Mouse (Mus musculus) embryo, embryonic 10 days (tissue): ENCODE measurements around the gene Agpat4.

Experiments used
- DNase-seq: peaks from one replicate; pipeline ENCODE4 v3.0.0-alpha.2; 2015; ENCODE audit warnings: low spot score

Agpat4 gene

DNA sequence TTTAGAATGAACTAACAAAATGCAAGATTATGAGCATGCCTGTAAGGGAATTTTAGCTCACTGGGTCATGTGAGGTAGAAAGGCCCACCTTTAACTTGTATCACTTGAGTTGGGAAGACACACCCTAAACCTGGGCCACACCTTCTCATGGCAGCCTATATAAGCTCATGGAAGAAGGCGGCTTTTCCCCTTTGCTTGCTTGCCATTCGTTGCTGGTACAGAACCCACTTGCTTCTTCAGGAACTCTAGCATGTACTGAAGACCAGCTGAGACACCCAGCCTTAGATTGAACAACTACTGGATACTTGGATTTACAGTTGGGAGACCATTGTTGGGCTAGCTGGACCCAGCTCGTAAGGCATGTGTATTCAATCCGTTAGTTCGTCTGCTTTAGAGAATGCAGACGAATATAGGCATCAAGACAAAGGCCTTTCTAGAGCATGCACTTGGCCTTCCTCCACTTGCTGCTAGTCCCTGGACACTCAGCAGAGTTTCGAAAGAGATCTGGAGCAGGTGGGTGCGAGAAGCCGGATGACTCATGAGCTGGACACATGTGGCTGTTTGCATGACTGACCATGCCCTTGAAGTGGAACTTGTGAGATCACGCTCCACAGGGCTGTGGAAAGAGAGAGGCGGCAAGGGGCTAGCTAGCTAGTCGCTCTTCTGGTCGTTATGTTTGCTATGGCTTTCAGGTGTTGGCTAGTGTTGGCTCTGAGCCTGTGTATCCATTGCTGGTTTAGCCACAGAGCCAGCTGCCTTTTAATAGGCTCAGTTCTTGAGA is 42.7 kb downstream of the Agpat4 start:
- no peak for DNase-seq

- DNase-seq = no peak
These were observed 43.4 kb downstream of the Agpat4 start for GRCm38 (mm10) chr17:12161877-12162276.

DNA sequence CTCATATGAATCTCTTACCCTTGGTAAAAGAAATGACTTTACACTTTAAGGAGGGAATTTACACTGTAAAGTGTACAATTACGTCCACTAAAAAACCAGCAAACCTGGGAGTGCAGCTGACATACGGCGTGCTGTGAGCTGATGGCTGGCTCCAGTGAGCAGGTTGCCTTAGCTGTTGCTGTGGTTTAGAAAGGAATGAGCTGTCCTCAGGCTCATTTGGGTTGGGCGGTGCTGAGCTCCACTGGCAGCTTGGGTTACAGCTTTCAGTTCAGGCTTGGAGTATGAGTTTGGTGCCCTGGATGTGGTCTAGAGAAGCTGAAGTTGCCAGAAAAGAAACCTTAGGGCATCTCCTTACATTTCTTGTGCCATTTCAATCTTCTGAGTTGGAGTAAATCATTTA is 44.3 kb downstream of the Agpat4 start:
- no peak for DNase-seq

- DNase-seq = no peak
These were observed 44.9 kb downstream of the Agpat4 start for GRCm38 (mm10) chr17:12163403-12163802.

GRCm38 (mm10) chr17:12163903-12164302 is 45.4 kb downstream of the Agpat4 start:
- no peak for DNase-seq

- no peak for DNase-seq
These were observed 46.0 kb downstream of the Agpat4 start for GRCm38 (mm10) chr17:12164507-12164906.

GRCm38 (mm10) chr17:12165009-12165695 is 46.6 kb downstream of the Agpat4 start:
- DNase-seq = no peak

DNA sequence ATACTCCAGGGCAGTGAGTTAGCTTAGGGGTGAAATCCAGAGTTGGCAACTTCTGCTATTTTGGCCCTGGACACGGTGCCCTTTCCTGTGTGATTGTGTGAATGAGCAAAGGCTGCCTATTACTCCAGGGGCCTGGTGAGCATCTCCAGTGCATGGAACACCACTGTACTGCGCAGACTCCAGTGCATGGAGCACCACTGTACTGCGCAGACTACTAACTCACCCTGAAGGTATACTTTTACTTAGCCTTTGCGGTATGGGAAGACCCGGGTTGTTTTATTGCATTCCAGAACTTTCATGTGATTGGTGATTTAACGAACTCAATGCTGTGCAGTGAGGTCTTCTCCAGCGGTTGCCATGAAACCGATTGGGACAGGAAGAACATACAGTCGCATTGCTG is 47.2 kb downstream of the Agpat4 start:
- no peak for DNase-seq

DNA sequence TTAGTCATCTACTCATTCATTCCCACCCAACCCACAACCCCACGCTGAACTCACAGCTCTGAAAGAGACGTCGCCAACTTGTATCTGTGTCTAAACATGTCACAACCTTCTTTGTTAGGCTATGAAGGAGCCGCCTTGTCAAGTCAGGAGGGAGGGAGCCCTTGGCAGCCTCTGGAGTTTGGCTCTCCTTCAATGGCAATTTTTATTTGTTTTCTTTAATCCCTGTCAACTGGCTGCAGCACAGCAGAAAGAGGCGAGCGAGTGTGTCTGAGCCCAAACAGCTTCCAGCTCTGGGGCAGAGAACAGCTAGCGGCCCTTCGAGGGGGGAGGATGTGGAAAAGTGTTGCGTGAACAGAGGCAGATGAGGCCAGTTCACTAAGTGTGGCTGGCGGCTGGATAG is 50.0 kb downstream of the Agpat4 start:
- DNase-seq = no peak

DNA sequence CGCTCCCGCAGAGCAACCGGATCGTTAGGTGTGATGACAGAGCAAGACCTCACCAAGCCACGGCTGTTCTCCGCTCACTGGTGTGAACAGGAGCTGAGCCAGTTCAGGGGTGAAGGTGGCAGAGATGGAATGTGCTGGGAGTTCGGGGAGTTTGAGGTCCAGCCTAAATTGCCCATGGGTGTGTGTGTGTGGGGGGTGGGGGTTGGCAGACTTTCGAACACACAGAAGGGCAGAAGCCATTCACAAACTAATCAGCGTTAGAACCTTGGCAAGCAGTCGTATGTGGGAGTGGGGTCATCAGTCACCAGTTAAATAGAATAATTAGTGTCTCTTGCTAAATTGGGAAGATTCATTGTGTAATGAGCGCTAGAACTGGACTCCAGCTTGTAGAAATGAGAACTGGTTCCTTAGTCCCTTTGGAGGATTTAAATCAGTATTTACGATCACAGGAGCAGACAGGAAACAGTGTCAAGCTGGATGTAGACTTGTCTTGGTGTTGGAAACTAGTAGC is 50.9 kb downstream of the Agpat4 start:
- DNase-seq = no peak

DNA sequence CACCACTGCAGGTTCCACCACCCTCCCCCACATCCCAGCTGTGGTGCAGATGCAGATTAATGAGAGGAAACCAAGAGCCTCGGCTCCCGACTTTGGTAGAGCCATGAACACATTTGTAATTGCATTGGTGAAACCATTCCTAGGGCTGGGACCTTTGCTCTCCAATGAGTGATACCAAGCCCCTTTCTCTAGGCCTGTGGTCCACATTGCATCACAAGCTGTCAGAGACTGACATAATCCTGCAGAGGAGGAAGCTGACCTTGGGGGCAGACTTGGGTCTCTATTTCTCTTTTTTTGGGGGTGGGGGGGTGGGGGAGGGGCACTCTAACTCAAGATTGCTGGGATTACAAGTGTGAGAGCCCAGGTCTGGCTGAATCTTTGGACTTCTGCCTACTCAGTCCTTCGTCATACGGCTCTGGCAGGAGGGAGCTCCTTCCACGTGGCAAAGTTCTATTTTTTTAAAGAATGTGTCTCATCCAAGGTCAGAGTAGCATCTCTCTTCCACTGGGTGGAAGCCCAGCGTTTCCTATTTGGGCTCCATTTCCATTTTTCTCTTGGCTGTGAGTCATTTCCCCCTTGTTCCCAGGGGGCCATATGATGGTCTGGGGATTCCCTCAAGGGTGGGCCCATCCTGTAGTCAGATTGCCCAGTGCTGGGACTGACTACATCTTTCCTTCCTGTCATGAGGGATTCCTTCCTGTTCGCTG is 52.4 kb downstream of the Agpat4 start:
- no peak for DNase-seq

- DNase-seq = no peak
These were observed 53.2 kb downstream of the Agpat4 start for GRCm38 (mm10) chr17:12171666-12172065.

GRCm38 (mm10) chr17:12174221-12174620 is 55.7 kb downstream of the Agpat4 start:
- no peak for DNase-seq

DNA sequence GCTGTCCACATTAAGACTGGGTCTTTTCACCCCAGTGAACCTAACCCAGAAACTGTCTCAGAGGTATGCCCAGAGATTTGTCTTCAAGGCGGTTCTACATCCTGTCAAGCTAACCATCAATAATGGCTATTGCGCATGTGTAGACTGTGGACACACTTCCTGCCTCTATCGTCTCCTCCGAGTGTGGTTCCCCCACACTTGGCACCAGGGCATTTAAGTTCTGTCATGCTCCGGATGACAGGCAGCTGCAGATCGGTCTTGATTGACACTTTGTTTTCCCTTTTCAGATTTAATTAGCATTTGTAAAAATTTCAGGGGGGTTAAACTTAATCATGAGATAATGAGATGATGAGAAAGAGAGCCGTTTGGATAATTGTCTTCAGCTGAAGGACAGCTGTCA is 56.4 kb downstream of the Agpat4 start:
- DNase-seq = no peak

DNA sequence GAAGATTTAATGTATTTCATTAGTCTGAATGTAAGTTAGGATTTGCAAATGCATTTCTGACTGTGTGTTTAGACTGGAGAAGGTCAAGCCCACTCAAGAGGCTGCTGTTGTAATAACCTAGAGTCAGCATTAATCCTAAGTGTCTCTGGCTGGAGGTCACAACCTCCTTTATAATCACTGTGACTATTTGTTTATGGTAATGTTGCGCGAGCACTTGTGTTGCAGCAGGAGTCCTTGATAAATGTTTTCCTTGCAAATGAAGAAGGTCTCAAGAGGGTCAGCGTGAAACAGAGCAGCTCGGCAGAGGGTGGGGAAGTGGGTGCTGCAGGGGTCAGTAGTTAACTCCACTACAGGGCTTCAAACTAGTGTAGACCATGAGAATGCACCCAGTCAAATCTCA is 57.1 kb downstream of the Agpat4 start:
- no peak for DNase-seq

DNA sequence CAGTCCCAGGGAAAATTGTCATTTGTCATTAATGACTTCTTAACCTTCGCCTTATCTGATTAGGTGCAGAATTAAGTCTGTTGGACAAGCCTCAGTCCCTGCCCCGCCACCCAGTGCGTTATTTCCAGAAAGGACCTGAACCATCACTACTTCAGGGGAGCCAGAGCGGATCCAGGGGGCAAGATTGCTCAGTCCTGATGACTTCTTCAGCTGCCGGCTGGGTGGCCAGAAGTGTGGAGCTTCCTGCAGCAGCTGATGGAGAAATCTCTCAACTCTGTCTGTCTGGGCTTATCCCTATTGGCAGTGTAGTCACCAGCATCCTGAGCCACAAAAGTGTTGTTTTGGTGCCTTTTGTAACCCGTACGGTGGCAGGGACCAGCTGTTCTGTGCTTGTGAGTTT is 60.8 kb downstream of the Agpat4 start:
- DNase-seq = no peak

DNA sequence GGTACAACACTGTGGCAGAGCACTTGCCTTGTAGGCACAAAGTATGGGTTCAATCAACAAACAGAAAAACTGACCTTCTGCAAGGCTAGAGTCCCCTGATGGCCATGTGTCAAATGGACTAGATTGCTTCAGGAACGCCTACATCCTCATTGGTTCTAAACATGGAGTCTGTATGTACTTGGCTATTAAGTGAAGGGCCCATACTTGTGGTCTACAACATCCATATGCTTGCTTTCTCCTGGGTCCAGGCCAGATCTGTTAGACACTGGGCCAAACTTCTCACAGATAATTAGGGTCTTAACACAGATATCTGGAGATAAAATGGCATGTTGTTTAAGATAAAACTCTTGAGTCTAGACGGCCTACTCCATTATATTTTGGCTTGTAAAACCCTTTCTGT is 61.3 kb downstream of the Agpat4 start:
- DNase-seq = no peak

DNA sequence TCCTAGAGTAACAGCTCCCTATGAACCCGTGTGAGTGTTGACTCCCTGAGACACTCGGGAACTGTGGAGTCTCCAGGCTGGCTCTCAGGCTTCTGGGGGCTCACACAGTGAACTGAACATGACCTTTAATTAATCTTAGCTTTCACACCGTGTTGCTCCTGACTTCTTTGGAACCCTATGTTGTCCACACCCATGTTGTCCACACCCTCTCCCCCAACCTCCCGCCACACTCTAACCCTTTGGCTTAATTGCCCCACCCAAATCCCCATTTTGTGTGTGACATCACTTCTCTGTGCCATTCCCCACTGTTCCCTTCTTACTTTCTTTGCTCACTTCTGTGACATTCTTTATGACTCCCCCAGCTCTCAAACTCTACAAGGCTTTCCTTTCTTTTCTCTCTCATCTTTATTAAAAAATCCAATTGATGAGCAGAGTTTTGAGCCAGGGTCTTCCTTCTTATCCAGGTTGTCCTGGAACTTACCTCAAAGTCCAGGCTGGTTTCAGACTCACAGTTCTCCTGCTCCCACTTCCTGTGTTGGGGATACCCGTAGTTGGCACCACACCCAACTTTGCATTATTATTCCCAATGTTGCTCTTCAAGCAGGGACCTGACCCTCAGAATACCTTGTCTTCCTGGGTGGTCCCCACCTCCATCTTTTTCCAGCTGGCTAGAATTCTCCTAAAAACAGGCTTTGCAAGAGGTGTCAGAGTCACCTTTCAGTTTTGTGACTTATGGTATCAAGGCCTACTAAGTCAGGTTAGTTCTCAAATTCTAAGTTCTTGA is 64.4 kb downstream of the Agpat4 start:
- no peak for DNase-seq

DNA sequence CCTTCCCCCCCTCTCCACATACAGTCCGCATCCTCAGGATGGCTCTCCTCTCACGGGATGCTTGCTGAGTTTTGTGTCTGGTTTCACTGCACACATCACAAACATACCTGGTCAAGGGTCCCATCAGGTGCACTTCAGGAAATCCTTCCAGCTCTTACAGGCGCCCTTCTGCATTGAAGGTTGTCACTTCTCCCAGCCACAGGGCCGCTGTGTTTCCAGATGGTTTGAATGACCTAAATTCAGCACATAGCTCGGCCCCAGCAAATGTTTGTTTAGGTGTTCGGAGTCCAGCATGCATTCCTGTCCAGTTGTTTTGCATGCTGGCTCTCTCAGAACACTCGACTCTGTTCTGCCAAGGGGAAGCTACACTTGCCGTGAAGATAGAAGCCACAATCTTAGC is 65.8 kb downstream of the Agpat4 start:
- DNase-seq = peak; percentile 34

- DNase-seq = no peak
These were observed 67.4 kb downstream of the Agpat4 start for GRCm38 (mm10) chr17:12185855-12186254.

- DNase-seq = no peak
These were observed 67.8 kb downstream of the Agpat4 start for GRCm38 (mm10) chr17:12186341-12186740.

DNA sequence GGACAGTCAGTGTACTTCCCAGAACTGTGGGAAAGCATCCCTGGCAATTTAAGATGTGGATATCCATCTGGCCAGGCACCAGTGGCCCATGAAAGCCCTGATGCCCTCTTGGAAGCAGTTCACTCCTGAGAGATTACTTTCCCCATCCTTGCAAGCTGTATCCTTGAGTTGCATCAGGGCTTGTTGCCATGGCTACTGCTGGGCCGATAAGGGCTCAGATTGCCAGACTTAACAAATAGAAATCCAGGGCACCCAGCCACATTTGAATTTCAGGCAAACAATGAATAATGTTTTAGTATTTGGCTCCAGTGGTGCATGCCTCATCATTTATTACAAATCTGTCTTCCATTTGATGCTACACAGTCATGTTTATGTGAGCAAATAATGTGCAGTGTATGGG is 69.3 kb downstream of the Agpat4 start:
- no peak for DNase-seq
